Mouse (Mus musculus) olfactory bulb, adult 2 months (tissue): Measurements from ENCODE around the gene Ric8b. TPM values are rescaled to one million over a fixed set of nuclear protein-coding genes. Genes with fewer than 3 reads are reported as not detected.

ENCODE experiments used
- H3K27ac ChIP-seq: fragments of 200-500 bp; 2 replicates; pipeline ENCODE4 v1.5.1; 2012; ENCODE audit warnings: low read depth, low read length; ENCODE audit not compliant: insufficient read depth
- H3K4me1 ChIP-seq: fragments of 200-500 bp; 2 replicates; pipeline ENCODE4 v1.6.1; 2012; ENCODE audit warnings: low read length; ENCODE audit not compliant: control insufficient read depth, insufficient read depth
- H3K4me3 ChIP-seq: fragments of 200-500 bp; 2 replicates; pipeline ENCODE4 v1.5.1; 2012; ENCODE audit warnings: mild to moderate bottlenecking, low read depth, low read length, moderate library complexity; ENCODE audit not compliant: insufficient read depth
- CTCF ChIP-seq: fragments of 200-500 bp; IDR thresholded peaks from 2 replicates; pipeline ENCODE4 v1.5.1; 2012; ENCODE audit warnings: low read depth, mild to moderate bottlenecking, low read length, moderate library complexity; ENCODE audit not compliant: insufficient read depth
- POLR2A ChIP-seq: fragments of 200-500 bp; IDR thresholded peaks from 2 replicates; pipeline ENCODE4 v1.6.1; 2012; ENCODE audit warnings: mild to moderate bottlenecking, low read depth, low read length, moderate library complexity; ENCODE audit not compliant: insufficient read depth
- WGBS: fragments of 180-500 bp; shearing (Covaris S2); methylation state at CpG from one replicate; pipeline ENCODE4 v1.1.7; 2018; 5-methylcytosine and 5-hydroxymethylcytosine counted together
- polyA plus RNA-seq: library from polyadenylated mRNA; stranded (reverse); fragments of >200 nt; gene quantifications from 2 replicates; pipeline ENCODE4 v1.2.4, GENCODE M21; 2012; ENCODE audit warnings: low replicate concordance; ENCODE audit not compliant: missing spikeins, insufficient read depth, insufficient read length

Gene Ric8b
- polyA plus RNA-seq, 1 experiment = not detected

DNA sequence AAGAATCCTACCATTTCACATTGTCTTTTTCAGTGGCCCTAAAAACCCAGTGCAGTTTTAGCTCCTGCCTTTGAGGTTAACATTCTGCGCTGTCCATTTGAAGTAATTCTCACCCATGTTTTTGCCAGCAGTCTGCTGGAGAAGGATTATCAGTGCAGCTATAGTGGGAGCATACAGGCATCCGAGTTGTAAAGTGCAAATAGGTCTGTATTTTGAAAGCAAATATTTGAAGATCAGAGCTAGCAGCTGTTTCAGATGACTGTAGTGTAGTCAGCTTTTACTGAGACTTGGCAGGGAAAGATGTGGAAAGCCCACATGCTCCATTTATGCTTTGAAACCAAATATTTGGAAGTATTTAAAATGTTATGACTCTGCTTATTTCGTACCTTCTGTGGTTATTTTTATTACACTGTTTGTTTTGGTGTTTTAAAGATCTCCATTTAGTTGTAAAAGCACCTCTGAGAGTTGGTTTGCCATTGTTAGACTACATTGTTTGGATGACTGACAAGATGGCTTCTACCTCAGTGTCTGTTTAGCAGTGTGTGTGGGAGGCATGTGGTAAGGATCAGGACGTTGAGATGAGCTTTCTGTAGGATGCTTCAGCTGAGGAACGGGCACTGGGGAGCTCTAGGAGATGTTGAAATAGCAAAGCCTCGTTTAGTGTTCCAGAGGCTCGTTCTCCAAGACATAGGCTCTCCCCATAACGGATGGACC, 31.7 kb downstream of the Ric8b start:
- Histone ChIP-seq H3K27ac (no peak overlapping the region; the same call in 1 of the 2 replicates), H3K4me3 (no peak overlapping the region), H3K4me1 (peaks cover 6% of the 10 kb centered on the region)
- WGBS = 59% methylated on average over 8 of the region's 8 CpGs
- TF ChIP-seq CTCF (no peak), POLR2A (no peak)

DNA sequence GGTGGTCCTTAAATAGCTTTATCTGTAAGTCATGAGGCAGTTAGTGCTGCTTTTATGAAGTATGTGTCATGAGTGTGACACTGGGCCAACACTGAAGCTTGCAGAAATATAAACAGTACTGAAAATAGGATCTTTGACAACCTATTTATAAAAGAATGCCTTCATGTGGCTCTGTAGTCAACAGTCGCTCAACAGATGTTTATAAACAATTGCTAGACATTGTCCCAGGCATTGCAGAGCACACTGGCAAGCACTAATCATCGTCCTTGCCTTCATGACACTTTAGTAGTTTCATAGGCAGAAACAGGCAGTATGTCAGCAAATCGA, 32.2 kb downstream of the Ric8b start:
- TF ChIP-seq CTCF (no peak), POLR2A (no peak)
- H3K4me1 ChIP-seq = peaks cover 6% of the 10 kb centered on the region
- 49% methylated on average over 3 of the region's 3 CpGs for WGBS
- H3K4me3 ChIP-seq = no peak overlapping the region
- H3K27ac ChIP-seq = no peak overlapping the region; the same call in 1 of the 2 replicates

DNA sequence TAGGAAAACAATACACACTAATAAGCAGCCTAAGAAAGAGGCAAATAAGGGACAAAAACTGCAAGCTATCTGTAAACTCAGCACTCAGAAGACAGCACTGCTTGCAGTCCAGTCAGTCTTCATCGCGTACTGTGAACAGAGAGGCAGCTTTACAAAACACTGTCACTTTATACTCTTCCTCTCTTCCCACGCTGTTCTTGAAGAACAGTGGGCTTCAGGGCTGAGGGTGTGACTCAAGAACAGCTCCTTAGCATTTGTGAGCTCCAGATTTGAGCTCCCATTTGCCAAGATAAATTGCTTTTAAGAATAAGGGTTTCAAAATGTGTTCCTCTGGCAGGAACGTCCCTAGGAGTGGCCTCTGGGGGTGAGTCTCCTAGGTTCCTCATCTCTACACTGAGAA, 33.0 kb downstream of the Ric8b start:
- WGBS = 32% methylated on average over 4 of the region's 4 CpGs
- Histone ChIP-seq H3K4me1 (peaks cover 4% of the 10 kb centered on the region; the same call in 1 of the 2 replicates), H3K27ac (no peak overlapping the region), H3K4me3 (no peak overlapping the region)
- no peak for TF ChIP-seq CTCF

DNA sequence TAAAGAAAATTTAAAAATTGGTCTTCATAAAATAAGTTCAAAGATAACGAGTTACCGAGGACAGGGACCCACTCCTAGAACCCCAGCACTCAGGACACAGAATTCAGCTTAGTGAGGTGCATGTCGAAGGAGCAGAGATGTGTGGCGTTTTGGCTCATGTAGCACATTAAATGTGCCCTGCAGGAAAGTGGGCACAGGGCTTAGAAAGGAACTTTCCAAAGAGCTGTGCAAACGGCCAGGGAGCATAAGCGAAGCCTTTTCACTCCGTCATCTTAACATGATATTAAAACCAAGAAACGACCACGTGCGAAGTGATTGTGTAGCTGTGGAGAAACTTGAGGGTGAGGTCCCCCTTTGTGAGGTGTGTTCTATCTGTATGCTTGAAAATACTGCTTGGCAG, 36.8 kb downstream of the Ric8b start:
- WGBS = 90% methylated on average over 10 of the region's 10 CpGs
- no peak overlapping the region for H3K27ac ChIP-seq
- H3K4me1 ChIP-seq = peaks cover 4% of the 10 kb centered on the region; the same call in 1 of the 2 replicates
- H3K4me3 ChIP-seq = no peak overlapping the region
- TF ChIP-seq CTCF = no peak
- TF ChIP-seq POLR2A = no peak

DNA sequence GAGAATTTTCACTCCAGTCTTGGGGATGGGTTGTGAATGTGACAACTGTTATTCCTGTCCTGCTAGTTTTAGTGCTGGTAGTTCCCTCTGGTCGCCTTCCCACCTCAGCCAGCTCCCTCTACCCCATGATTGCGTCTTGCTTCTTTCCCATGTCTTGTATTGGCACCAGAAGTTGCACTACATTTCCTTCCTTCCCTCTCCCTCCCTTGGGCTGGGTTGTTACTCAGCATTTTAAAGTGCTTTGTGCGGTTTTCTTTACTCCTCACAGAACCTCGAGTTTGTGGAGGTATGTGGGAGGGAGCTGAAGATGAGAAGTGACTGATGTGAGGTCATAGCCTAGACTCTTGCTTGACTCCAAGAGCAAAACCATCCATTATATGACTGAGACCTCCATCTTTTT, 38.8 kb downstream of the Ric8b start:
- TF ChIP-seq CTCF = no peak
- no peak for TF ChIP-seq POLR2A
- Histone ChIP-seq H3K4me3 (no peak overlapping the region), H3K4me1 (peaks cover 2% of the 10 kb centered on the region; the same call in 1 of the 2 replicates), H3K27ac (no peak overlapping the region)
- WGBS = 67% methylated on average over 4 of the region's 4 CpGs

DNA sequence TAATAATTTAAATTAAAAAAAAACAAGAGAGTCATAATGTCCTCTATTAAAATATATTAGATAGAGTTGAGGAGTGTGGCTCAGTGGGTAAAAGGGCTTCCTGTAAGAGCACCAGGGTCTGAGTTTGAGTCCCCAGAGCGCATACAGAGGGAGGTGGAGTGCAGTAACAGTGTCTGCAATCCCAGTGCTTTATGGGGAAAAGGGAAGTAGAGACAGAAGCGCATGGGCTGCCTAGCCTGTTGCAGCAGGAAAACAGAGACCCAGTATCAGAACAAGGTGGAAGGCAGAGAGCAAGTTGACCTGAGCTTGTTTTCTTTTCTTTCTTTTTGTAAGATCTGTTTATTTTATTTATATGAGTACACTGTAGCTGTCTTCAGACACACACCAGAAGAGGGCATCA, 41.2 kb downstream of the Ric8b start:
- 93% methylated on average over 2 of the region's 2 CpGs for WGBS
- H3K4me1 ChIP-seq = no peaks in the 10 kb centered on the region
- no peak for TF ChIP-seq POLR2A
- TF ChIP-seq CTCF = no peak
- H3K4me3 ChIP-seq = no peak overlapping the region
- no peak overlapping the region for H3K27ac ChIP-seq

DNA sequence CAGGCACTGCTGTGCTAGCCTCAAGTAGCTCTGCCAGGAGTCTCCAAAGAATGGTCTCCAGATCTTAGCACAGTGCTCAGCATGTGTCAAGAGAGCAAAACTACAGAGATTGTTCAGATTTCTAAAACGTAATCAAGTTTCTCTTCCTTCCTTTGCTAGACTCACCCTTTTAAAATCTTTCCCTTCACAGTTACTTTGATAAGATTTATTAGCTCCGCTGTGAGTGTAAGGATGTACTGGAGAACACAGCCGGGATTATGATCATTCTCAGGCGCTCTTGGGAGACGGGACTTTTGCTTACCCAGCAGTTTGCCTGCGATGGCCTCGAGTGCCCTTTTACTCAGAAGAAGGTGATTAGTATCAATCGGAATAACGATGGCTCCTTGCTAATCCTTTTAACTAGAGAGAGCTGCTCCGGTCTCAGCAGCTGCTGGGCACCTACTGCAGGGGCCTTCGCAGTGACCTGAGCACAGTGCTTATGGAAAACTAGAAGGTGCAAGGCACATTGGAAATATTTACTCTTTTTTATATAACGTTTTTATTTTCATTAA, 43.0 kb downstream of the Ric8b start:
- TF ChIP-seq POLR2A = no peak
- TF ChIP-seq CTCF = no peak
- 68% methylated on average over 12 of the region's 12 CpGs for WGBS
- no peaks in the 10 kb centered on the region for H3K4me1 ChIP-seq
- no peak overlapping the region for H3K4me3 ChIP-seq
- H3K27ac ChIP-seq = no peak overlapping the region

DNA sequence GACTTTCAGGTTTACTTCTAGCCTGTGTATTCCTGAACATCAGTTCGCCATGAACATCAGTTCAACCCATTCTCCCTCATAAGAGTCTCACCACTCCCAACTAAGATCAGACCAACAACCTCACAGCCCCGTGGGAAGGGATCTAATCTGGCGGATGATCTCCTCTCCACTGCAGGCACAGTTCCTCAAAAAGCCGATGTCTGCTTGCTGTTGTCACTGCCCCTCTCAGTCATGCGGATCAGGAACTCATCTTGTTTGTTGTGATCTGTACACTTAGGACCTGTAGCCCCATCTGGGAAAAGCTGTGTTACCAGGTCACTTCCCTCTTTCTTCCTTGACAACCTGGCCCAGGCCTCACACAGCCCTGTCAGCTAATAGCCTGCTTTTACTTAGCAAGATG, 45.7 kb downstream of the Ric8b start:
- Histone ChIP-seq H3K4me1 (peaks cover 3% of the 10 kb centered on the region; the same call in 1 of the 2 replicates), H3K27ac (no peak overlapping the region), H3K4me3 (no peak overlapping the region)
- TF ChIP-seq CTCF (no peak), POLR2A (no peak)
- WGBS = 87% methylated on average over 5 of the region's 5 CpGs

DNA sequence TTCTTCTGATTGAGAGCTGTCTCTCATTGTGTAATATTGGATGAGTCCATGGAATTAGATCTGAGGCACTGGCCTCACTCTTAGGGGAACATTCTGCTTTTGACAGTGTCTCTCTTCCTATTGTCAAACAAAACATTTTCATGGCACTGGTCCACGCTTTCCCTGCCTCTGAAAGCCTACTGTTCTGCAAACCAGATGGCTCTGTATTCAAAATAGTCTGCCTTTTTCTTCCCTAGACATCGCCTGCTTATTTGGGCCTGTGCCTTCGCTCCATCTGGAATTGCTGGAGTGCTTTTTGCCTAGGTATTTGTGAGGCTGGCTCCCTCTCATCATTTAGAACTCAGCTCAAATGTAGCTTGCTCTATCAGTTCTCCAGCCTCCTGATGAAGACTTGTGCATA, 46.3 kb downstream of the Ric8b start:
- Histone ChIP-seq H3K4me1 (peaks cover 3% of the 10 kb centered on the region; the same call in 1 of the 2 replicates), H3K4me3 (no peak overlapping the region), H3K27ac (no peak overlapping the region)
- TF ChIP-seq CTCF (no peak), POLR2A (no peak)
- WGBS = 62% methylated on average over 3 of the region's 3 CpGs

DNA sequence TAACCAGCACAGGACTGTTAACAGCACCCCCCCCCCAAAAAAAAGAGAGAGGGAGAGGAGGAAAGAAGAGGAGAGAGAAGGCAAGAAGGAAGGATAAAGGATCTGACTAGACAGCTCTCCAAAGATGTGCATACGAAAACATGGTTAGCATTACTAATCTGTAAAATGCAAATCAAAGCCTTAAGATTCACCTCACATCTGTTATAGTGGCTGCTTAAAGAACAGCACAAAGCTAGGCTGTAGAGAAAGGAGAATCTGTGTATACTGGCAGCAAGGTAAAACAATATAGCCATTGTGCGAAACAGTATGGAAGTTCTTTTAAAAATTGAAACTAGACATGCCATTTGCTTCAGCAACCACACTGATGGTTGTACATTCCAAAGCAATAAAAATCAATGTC, 49.1 kb downstream of the Ric8b start:
- Histone ChIP-seq H3K4me1 (peaks cover 5% of the 10 kb centered on the region; the same call in 1 of the 2 replicates), H3K27ac (no peak overlapping the region), H3K4me3 (no peak overlapping the region)
- 91% methylated on average over 2 of the region's 2 CpGs for WGBS
- TF ChIP-seq CTCF = no peak
- TF ChIP-seq POLR2A = no peak
